Mouse (Mus musculus) left cerebral cortex, adult 18-20 months (tissue): ENCODE results near the gene Pold1. TPM values are rescaled to one million over a fixed set of nuclear protein-coding genes. Genes with fewer than 3 reads are reported as not detected.

Experiments
- DNase-seq, 2 experiments: peaks; one replicate each; pipeline ENCODE4 v3.0.0; 2021 to 2022; ENCODE audit warnings: low spot score in 2 of 2, mixed read lengths in 1 of 2
- total RNA-seq, 2 experiments: library from RNA; stranded (reverse); gene quantifications; 2 replicates each; pipeline ENCODE4 v1.2.3; 2021

Pold1 gene
- total RNA-seq, 2 experiments from 2014 or later: 9.7 to 10.8 TPM

GRCm38 (mm10) chr7:44527483-44528398 is 20.9 kb downstream of the Pold1 start:
- peak; percentile 79 to 82 for DNase-seq

GRCm38 (mm10) chr7:44526414-44527154 is 22.1 kb downstream of the Pold1 start:
- no peak for DNase-seq

DNA sequence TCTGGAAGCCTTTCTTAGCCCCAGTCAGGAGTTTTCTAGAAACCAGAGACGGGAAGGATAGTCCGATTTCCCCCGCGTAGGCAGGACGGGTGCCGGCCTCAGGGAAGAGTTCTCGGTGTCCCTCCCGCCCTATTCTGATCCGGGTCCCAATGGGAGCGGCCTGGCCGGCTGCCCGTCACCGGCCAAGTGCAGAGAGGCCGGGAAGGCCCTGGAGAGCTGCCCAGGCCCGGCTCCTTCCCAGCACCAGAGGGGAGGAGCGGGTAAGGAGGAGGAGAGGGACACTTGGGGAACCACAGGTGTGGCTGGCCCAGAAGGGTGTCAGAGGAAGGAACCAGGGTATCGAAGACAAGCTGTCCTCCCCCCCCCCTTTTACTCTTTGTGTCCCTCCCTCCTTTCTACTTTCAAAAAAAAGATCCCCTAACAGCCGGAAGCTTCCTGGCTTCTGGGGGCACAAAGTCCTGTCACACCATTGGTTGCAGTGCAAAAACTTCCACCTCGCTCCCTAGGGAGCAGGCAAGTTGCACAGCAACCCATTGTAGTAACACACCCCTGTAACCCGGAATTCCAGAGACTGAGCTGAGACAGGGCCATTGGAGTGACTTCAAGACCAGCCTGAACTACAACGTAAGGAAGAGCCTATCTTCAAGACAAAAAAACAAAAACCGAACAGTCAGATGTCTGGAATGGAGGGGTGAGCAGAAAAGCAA is 23.4 kb downstream of the Pold1 start:
- DNase-seq: peak in 1 of 2 experiments; percentile 31

GRCm38 (mm10) chr7:44524502-44524901 is 24.1 kb downstream of the Pold1 start, which contains the start of gene Mybpc2:
Gene Mybpc2 (minus strand): TSS chr7:44524656.
- no peak for DNase-seq

DNA sequence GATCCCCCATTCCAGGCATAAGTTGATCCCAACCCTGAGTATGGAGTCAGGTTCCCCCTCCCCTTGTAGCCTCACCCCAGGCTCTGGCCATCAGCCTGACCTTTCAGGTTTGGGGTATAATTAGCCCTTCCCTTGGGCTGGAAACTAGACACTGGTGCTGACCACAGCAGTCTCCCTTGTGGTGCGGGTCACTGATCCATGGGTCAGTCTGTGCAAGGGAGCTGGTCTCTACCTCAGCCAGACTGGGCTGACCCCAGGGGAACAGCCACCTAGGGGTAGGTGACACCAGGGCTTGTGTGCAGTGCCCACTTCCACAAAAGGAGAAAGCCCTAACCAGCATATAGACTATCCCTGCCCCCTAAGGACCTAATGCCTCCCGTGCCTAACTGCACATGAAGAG is 25.6 kb downstream of the Pold1 start:
- no peak for DNase-seq

GRCm38 (mm10) chr7:44521710-44522109 is 26.9 kb downstream of the Pold1 start:
- peak in 1 of 2 experiments; percentile 51 for DNase-seq

DNA sequence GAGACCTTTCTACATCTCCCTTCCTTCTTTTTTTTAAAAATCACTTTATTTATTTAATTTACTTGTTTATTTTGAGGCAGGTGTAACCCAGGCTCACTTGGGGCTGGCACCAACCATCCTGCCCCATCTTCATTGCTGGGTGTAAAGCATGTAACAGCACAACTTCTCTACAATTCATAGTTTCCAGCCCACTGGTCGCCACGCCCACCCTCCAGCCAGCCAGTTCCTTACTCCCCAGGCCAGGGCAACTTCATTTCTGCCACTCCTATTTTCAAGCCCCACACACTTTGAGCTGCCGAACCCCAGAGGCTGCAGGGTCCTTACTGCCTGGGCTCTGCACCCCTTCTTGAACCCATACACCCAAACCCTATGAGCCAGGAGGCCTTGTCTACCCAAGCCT is 27.7 kb downstream of the Pold1 start:
- DNase-seq: no peak

- DNase-seq: no peak
These were observed 29.3 kb downstream of the Pold1 start for GRCm38 (mm10) chr7:44519240-44519913.

DNA sequence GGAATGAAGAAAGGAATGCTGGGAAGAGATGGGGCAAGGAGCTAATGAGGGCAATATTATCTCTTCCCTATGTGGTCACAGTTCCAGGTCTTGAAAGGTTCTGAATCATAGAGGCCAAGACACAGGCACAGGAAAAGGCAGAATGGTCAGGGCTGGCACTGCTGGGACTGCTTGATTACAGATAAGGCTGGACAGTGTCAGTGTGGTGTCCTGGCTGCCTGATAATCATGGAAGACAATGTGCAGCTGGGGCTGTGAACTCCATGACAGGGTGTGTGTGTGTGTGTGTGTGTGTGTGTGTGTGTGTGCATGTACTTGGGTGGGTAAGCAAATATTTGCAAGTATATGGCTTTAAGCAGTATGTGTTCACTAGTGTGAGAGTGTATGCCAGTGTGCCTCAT is 41.2 kb downstream of the Pold1 start:
- no peak for DNase-seq

DNA sequence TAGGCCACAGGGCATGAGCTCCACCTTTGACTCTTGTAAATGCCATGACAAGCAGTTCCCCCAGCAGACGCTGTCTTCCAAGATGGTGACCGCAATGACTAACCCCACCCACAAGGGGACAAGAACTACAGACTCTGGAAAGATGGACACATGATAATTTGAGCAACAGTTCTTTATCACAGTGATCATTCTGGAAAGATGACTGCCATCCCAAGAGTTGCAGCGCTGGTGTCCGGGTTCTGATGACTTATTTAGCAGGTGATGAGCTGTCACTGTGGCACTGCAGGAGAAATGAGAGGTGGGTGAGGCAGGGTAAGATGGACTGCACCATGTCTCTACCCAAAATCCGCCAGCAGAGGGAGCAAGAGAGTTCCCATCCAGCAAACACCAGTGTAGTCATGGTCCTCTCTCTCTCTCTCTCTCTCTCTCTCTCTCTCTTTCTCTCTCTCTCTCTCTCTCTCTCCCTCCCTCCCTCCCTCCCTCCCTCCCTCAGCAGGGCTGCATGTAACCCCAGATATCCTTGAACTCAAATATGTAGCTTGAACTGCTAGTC is 47.0 kb downstream of the Pold1 start:
- DNase-seq: peak; percentile 79 to 90

GRCm38 (mm10) chr7:44500046-44500445 is 48.6 kb downstream of the Pold1 start:
- no peak for DNase-seq

- DNase-seq: no peak
These were observed 49.7 kb downstream of the Pold1 start for GRCm38 (mm10) chr7:44498922-44499321.

- DNase-seq: no peak
These were observed 51.1 kb downstream of the Pold1 start for GRCm38 (mm10) chr7:44497361-44498055.

- DNase-seq: no peak
These were observed 51.9 kb downstream of the Pold1 start for GRCm38 (mm10) chr7:44496771-44497109.

DNA sequence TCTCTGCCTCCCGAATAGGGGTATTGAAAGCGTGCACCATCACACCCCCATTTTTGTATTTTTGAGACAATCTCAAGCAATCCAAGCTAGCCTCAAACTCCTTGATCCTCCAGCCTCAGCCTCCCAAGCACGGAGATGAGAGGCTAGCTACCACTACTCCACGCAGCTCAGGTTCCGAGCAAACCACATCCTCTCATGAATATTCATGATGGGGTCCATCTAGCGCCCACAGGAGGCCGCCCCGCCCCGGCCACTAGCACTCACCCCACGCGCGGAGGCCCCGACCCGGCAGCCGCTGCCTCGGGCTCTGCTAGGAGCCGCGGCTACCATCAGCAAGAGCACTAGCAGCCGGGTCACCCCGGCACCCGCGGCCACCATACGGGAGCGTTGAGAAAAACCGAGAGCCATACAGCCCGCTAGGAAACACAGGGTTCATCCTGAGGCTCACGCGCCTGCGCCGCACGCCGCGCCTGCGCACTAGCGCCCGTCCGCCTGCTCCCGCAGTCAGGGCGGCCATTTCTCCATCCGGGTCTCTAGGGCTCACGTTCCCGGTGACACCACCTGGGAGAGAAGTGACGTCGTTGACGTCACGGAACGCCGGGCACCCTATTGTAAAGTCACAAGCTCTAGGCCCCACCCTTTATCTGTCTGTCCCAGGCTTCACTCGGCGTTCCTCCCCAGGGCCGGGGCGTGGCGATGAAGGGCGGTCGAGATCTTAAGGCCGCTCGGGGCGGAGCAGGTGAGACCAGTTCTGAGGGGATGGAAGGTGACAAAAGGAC is 52.5 kb downstream of the Pold1 start, which contains the start of the genes Emc10 and Fam71e1:
TSS of gene Emc10 (minus strand) at position 538 of the 779 bp plus-strand sequence.
TSS of gene Fam71e1 (plus strand) at position 590 of the 779 bp plus-strand sequence.
- peak; percentile 99 for DNase-seq

GRCm38 (mm10) chr7:44495086-44495485 is 53.6 kb downstream of the Pold1 start:
- DNase-seq: no peak

DNA sequence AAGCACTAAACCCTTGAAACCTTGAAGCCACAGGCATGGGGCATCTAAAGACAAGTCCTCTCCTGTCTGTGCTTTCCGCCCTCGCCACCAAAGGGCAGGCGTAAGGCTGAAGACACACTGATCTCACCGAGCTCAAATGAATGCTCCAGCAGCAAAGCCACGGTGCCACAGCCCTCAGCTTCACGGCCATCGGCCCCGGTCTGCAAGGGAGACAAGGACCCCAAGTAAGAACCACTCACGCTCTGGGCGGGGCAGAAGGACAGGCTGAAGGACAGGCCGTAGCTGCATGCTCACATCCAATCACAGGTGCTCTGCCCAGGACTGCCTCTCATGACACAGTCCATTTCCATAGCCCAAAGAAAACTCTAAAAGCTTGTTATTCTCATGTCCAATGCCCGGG is 54.0 kb downstream of the Pold1 start:
- DNase-seq: no peak

DNA sequence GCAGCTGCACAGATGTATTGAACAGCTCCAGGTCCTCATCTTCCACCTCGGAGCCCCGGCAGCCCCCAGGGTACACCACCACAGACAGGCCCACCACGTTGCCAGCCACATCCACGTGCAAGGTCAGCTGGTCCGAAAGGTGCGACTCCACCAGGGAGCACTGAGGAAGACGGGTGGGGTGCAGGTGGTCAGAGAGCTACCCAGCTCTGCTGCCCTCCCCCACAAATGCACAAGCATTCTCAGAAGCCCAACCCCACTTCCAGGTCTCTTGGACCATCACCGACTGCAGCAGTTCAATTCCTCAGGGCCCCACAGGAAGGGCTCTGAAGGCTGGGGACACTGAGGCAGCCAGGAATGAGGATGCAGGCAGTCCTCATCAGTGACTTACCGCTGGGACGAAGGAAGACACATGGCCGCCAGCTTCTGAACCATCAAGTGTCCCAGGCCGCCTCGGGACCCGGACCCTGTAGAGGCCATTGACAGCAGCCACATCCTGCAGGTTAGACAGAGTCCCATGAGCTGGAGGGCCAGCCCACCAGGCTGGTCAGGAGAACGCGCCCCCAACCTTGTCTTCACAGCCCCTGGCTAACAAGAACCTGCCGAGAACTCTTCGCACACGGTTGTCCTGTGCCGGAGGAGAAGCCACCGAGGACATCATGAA is 56.4 kb downstream of the Pold1 start:
- no peak for DNase-seq

- no peak for DNase-seq
These were observed 57.3 kb downstream of the Pold1 start for GRCm38 (mm10) chr7:44491391-44491790.
